Mouse (Mus musculus) bone marrow, adult 2 months (tissue): Measurements from ENCODE around the gene Slc19a2. TPM values are rescaled to one million over a fixed set of nuclear protein-coding genes. Genes with fewer than 3 reads are reported as not detected.
A peak's percentile ranks its signal among the peaks of the same experiment; 100 is the strongest.
"Not testable (repeated sequence)": the region's sequence is repeated elsewhere in the genome, so short reads cannot be mapped to it uniquely, and the experiment has no call there.

Experiments
- H3K27ac ChIP-seq: fragments of 200-500 bp; 2 replicates; pipeline ENCODE4 v1.5.1; 2012; ENCODE audit warnings: low read depth, mild to moderate bottlenecking, control low read depth, inconsistent platforms, low read length; ENCODE audit not compliant: control insufficient read depth, poor library complexity, insufficient read depth
- H3K4me1 ChIP-seq: fragments of 200-500 bp; 2 replicates; pipeline ENCODE4 v1.6.1; 2011; ENCODE audit warnings: low read length; ENCODE audit not compliant: control insufficient read depth, insufficient read depth
- H3K4me3 ChIP-seq: fragments of 200-500 bp; replicated peaks from 2 replicates; pipeline ENCODE3; 2011; ENCODE audit warnings: mild to moderate bottlenecking, low read depth, low read length, control low read depth; ENCODE audit not compliant: control insufficient read depth
- CTCF ChIP-seq: fragments of 200-500 bp; IDR thresholded peaks from 2 replicates; pipeline ENCODE4 v1.5.1; 2011; ENCODE audit warnings: low read length, control low read depth; ENCODE audit not compliant: control insufficient read depth, insufficient read depth
- POLR2A ChIP-seq: fragments of 200-500 bp; IDR thresholded peaks from 2 replicates; pipeline ENCODE4 v1.6.1; 2011; ENCODE audit warnings: low read depth, mild to moderate bottlenecking, control low read depth, low read length, borderline replicate concordance; ENCODE audit not compliant: control insufficient read depth
- WGBS: fragments of 180-500 bp; shearing (Covaris S2); methylation state at CpG from one replicate; pipeline ENCODE4 v1.1.7; 2018; 5-methylcytosine and 5-hydroxymethylcytosine counted together
- polyA plus RNA-seq: library from polyadenylated mRNA; stranded (reverse); fragments of >200 nt; gene quantifications from 2 replicates; pipeline ENCODE4 v1.2.4, GENCODE M21; 2011; ENCODE audit warnings: low replicate concordance; ENCODE audit not compliant: missing spikeins, insufficient read depth, insufficient read length

Gene Slc19a2
- polyA plus RNA-seq, 1 experiment, result 8.8 TPM

GRCm38 (mm10) chr1:164217791-164218685, 30.8 kb upstream of the Slc19a2 start:
- no peak overlapping the region for H3K4me3 ChIP-seq
- H3K4me1 ChIP-seq, result no peaks in the 10 kb centered on the region; the same call in none of the 2 replicates
- TF ChIP-seq CTCF (no peak), POLR2A (no peak)
- H3K27ac ChIP-seq, result peak overlapping the region; percentile 54; the same call in 1 of the 2 replicates
- WGBS, result 6% methylated on average over 15 of the region's 15 CpGs

GRCm38 (mm10) chr1:164220261-164220660, 28.6 kb upstream of the Slc19a2 start:
- no peak for TF ChIP-seq CTCF
- Histone ChIP-seq H3K27ac (no peak overlapping the region), H3K4me3 (no peak overlapping the region), H3K4me1 (no peaks in the 10 kb centered on the region; the same call in none of the 2 replicates)
- WGBS, result 83% methylated on average over 4 of the region's 4 CpGs

DNA sequence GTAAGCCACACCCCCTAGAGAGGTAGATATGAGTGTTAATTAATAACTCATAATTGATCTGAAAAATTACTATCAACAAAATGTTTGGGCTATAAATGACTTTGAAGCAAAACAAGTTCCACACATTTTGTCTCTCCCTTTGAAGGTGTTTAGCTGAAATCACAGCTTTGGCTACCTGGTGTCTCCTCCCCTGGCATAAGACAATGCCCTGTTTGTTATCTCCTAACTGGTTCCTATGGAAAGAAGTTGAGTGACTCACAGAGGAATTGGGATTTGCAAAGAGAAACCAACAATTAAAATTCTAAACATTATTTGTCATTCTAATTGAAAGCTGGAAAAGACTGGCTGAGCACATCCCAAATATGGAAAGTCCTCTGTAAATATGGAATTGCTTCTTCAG, 25.8 kb upstream of the Slc19a2 start:
- TF ChIP-seq POLR2A, result no peak
- TF ChIP-seq CTCF, result no peak
- Histone ChIP-seq H3K27ac (no peak overlapping the region), H3K4me1 (no peaks in the 10 kb centered on the region), H3K4me3 (no peak overlapping the region)

GRCm38 (mm10) chr1:164231937-164232570, 16.8 kb upstream of the Slc19a2 start:
- 88% methylated on average over 2 of the region's 4 CpGs for WGBS
- H3K4me3 ChIP-seq, H3K27ac ChIP-seq, H3K4me1 ChIP-seq: not testable (repeated sequence)

DNA sequence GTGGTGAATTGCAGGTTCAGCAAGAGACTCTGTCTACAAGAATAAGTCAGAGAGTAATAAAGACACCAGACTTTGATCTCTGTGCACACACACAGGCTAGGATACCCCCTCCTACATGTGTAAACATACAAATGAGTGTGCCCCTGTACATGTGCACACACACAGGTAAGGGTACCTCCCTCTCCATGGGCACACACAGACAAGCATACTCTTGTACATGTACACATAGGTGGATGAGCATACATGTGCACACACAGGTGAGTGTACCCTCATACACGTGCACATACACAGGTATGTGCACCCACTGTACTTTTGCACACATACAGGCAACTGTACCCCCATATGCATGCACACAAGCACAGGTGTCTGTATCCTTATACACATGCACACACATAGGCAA, 15.4 kb upstream of the Slc19a2 start:
- H3K4me3 ChIP-seq, result no peak overlapping the region
- TF ChIP-seq POLR2A (no peak), CTCF (no peak)
- H3K27ac ChIP-seq, result no peak overlapping the region
- no peaks in the 10 kb centered on the region for H3K4me1 ChIP-seq
- 74% methylated on average over 1 of the region's 1 CpGs for WGBS

DNA sequence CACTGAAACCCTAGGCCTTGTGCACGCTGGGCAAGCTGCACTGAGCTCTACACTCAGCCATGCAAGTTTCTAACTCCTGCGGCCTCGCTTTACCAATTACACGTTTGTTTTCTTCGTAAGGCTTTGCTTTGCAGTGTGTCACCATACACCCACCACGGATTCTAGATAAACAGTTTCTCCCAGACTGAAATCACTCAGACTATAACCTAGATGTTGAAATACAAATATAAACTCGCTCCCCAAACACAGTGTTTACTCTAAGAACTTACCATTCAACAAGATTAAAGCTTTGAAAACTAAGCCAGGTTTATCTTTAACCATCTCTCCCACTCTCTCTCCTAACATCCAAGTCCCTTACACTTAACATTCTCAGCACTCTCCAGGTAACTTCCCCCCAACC, 13.8 kb upstream of the Slc19a2 start:
- 80% methylated on average over 7 of the region's 7 CpGs for WGBS

DNA sequence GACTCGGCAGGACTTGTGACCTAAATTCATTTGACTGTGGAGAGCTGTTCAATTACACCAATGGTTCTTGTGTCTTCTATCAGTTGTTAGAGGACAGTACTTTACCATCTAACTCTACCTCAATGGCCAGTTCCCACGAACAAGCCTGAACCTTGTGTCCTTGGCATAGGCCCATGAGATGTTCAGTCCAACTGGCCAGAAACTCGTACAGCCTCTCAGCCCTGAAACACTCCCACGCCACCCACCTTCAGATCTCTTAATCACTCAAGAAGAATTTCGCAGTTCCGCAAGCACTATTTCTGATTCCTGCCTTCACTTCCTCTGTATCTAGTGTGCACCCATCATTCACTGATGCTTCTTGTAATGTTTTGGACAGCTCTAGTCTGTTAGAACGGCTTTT, 12.8 kb upstream of the Slc19a2 start:
- H3K4me3 ChIP-seq, result no peak overlapping the region
- no peak overlapping the region for H3K27ac ChIP-seq
- 70% methylated on average over 7 of the region's 7 CpGs for WGBS
- H3K4me1 ChIP-seq, result no peaks in the 10 kb centered on the region
- TF ChIP-seq POLR2A (no peak), CTCF (no peak)

More for the DNA sequence above, 13.8 kb upstream of the Slc19a2 start:
- TF ChIP-seq CTCF, result no peak
- TF ChIP-seq POLR2A, result no peak
- Histone ChIP-seq H3K4me3 (no peak overlapping the region), H3K4me1 (no peaks in the 10 kb centered on the region), H3K27ac (no peak overlapping the region)

DNA sequence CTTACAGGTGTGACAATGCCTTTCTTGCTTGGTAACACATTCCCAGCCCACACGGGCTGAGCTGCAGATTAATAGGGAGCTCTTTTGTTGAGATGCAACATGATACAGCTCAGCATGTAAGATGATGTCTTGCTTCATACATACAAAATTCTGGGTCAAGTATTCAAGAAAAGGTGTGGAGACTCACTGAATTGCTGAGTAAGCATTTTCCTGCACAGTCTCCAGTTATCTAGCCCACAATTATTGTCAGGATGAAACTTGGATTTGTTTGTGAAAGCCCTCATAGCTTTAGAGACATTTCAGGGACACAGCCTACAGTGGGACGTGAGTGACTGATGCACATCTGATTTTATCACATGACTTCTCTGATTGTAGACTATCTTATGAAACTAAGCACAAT, 7.4 kb upstream of the Slc19a2 start:
- TF ChIP-seq POLR2A (no peak), CTCF (no peak)
- H3K4me3 ChIP-seq, result no peak overlapping the region
- H3K4me1 ChIP-seq, result no peaks in the 10 kb centered on the region
- 70% methylated on average over 2 of the region's 2 CpGs for WGBS
- no peak overlapping the region for H3K27ac ChIP-seq
